In the genomic region with DNA sequence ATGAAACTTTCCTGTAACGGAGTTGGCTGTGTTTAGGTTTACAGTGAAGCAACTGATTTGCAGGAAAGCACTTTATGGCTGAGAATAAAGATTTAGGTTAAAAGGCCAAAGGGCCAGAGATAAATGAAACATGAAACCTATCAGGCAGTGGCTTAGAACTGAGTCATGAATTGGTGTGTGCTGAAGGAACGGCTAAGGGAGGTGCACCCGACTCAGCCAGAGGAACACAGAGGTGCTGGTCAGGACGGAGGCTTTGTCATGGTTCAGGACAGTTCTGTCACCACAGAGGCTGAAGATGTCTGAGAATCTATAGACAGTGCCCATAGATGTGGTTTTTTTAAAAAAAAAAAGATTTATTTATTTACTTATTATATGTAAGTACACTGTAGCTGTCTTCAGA, we compare ENCODE assay signal across 18 mouse cellular contexts.
"Had no signal": no experiment of that assay in that cellular context is flagged by ENCODE, and none has a peak within 500 bp of the region (broad histone marks: within the 10 kb centered on the region; RNA-seq: fewer than 3 reads in every experiment).

No protein-coding gene starts in this region.

- H3K9ac ChIP-seq: liver, embryonic 15.5 days; liver, postnatal 0 days; lung, embryonic 15.5 days; midbrain, embryonic 13.5 days; midbrain, embryonic 15.5 days; neural tube, embryonic 12.5 days; stomach, embryonic 15.5 days had no signal

- ATAC-seq: liver, postnatal 0 days; lung, postnatal 0 days; midbrain, embryonic 13.5 days; midbrain, embryonic 15.5 days had no signal

- DNase-seq: liver, postnatal 0 days; lung, adult 2 months; lung, postnatal 14 days; lung, postnatal 36 days; right cerebral cortex, postnatal 14 days; thymus, adult 18-20 months; thymus, postnatal 14 days; thymus, postnatal 36 days had no signal

- H3K27ac ChIP-seq: liver, embryonic 15.5 days; lung, embryonic 15.5 days; macrophage; midbrain, embryonic 13.5 days; midbrain, embryonic 15.5 days; neural tube, embryonic 12.5 days; stomach, embryonic 15.5 days had no signal

- H3K4me3 ChIP-seq: liver, embryonic 15.5 days; lung, embryonic 15.5 days; megakaryocyte, embryonic 14.5 days; midbrain, embryonic 13.5 days; midbrain, embryonic 15.5 days; neural tube, embryonic 12.5 days; stomach, embryonic 15.5 days had no signal

- H3K36me3 ChIP-seq: liver, embryonic 15.5 days; lung, embryonic 15.5 days; midbrain, embryonic 15.5 days; stomach, embryonic 15.5 days had no signal

- H3K9me3 ChIP-seq: liver, embryonic 15.5 days; lung, embryonic 15.5 days; megakaryocyte, embryonic 14.5 days; midbrain, embryonic 13.5 days; midbrain, embryonic 15.5 days; neural tube, embryonic 12.5 days; stomach, embryonic 15.5 days had no signal

- H3K27me3 ChIP-seq: liver, embryonic 15.5 days; lung, embryonic 15.5 days; megakaryocyte, embryonic 14.5 days; midbrain, embryonic 13.5 days; midbrain, embryonic 15.5 days; neural tube, embryonic 12.5 days; stomach, embryonic 15.5 days had no signal

- H3K4me2 ChIP-seq: liver, embryonic 15.5 days; lung, embryonic 15.5 days; midbrain, embryonic 11.5 days; midbrain, embryonic 13.5 days; midbrain, embryonic 15.5 days; neural tube, embryonic 12.5 days; stomach, embryonic 15.5 days had no signal
